Comparison of ENCODE assay signal across 8 mouse cellular contexts in genomic region chr8:57652456-57653055, GRCm38 (mm10). TPM values are rescaled to one million over a fixed set of nuclear protein-coding genes. Genes with fewer than 3 reads are reported as not detected.
DNase-seq lines count a peak whose midpoint lies in the region; ATAC-seq and TF ChIP-seq lines count a peak whose summit lies in the region.

Galnt7 (minus strand) TSS chr8:57653032.

- H3K27me3 ChIP-seq in E14TG2a.4 (ENCODE audit: insufficient read depth, low read length) = peaks cover 44% of the 10 kb centered on the region
- no peaks in the 10 kb centered on the region for H3K27me3 ChIP-seq in forebrain, embryonic 15.5 days
- no peaks in the 10 kb centered on the region for H3K27me3 ChIP-seq in lung, embryonic 16.5 days (ENCODE audit: control insufficient read depth, insufficient read depth, low read depth, low read length)

- intact Hi-C loops in heart, postnatal 36 days (cut with DNase I) = loop anchor here (1.0 to 10.0 kb wide), 5 partner anchors 26 to 298 kb away; no protein-coding TSS in a partner anchor

- H3K9me3 ChIP-seq in E14TG2a.4 (ENCODE audit: low read length) = no peaks in the 10 kb centered on the region
- no peaks in the 10 kb centered on the region for H3K9me3 ChIP-seq in forebrain, embryonic 15.5 days
- no peaks in the 10 kb centered on the region for H3K9me3 ChIP-seq in lung, embryonic 16.5 days (ENCODE audit: control insufficient read depth, low read length)

- H3K36me3 ChIP-seq in E14TG2a.4 (ENCODE audit: insufficient read depth, low read length) = no peaks in the 10 kb centered on the region
- no peaks in the 10 kb centered on the region for H3K36me3 ChIP-seq in forebrain, embryonic 15.5 days
- H3K36me3 ChIP-seq in lung, embryonic 16.5 days (ENCODE audit: control insufficient read depth, insufficient read depth, low read length) = no peaks in the 10 kb centered on the region

- WGBS in forebrain, embryonic 15.5 days = 0% methylated on average over 25 of the region's 74 CpGs
- WGBS in lung, embryonic 16.5 days = under 1% methylated on average over 37 of the region's 74 CpGs

- peak within 1 kb of the TSS; percentile 82 for H3K4me2 ChIP-seq in forebrain, embryonic 15.5 days (replicated peaks)
- H3K4me2 ChIP-seq in lung, embryonic 16.5 days (ENCODE audit: low read depth, low read length) = peak within 1 kb of the TSS; percentile 93

- peak; percentile 91 for ATAC-seq in forebrain, embryonic 15.5 days (replicated peaks)
- peak; percentile 92 for ATAC-seq in lung, embryonic 16.5 days (ENCODE audit: low read depth)

- H3K4me3 ChIP-seq in E14TG2a.4 (replicated peaks; ENCODE audit: low read length) = peak within 1 kb of the TSS; percentile 90
- H3K4me3 ChIP-seq in forebrain, embryonic 15.5 days = peak within 1 kb of the TSS; percentile 92
- H3K4me3 ChIP-seq in layer of hippocampus, adult 2 months = peak within 1 kb of the TSS; percentile 93
- peak within 1 kb of the TSS; percentile 89 for H3K4me3 ChIP-seq in lung, embryonic 16.5 days (ENCODE audit: low read length)

- TF ChIP-seq CTCF in E14TG2a.4 (conservative IDR thresholded peaks at IDR 0.05; ENCODE audit: low read length) = no peak
- no peak for TF ChIP-seq CTCF in layer of hippocampus, adult 2 months (conservative IDR thresholded peaks at IDR 0.05)

- peak within 1 kb of the TSS; percentile 93 for H3K9ac ChIP-seq in forebrain, embryonic 15.5 days (replicated peaks)
- peak within 1 kb of the TSS; percentile 95 for H3K9ac ChIP-seq in lung, embryonic 16.5 days (ENCODE audit: low read length)

- peak; percentile 39 for DNase-seq in c-Kit-positive CD71-negative TER-119-negative erythroid progenitor cells, embryonic 14.5 days (ENCODE audit: low read depth)
- peak; percentile 72 to 76 for DNase-seq in heart, postnatal 36 days
- peak in 1 of 2 experiments; percentile 36 for DNase-seq in layer of hippocampus, adult 2 months (ENCODE audit: low spot score in 2 of 2)
- peak; percentile 59 for DNase-seq in ovary, adult 18-20 months (ENCODE audit: low spot score)
- DNase-seq in thymus, postnatal 0 days (ENCODE audit: low spot score) = peak; percentile 70

- peak within 1 kb of the TSS; percentile 87 for H3K27ac ChIP-seq in forebrain, embryonic 15.5 days (replicated peaks)
- H3K27ac ChIP-seq in layer of hippocampus, adult 2 months = peak within 1 kb of the TSS; percentile 94
- H3K27ac ChIP-seq in lung, embryonic 16.5 days (ENCODE audit: low read length) = peak within 1 kb of the TSS; percentile 96

- H3K4me1 ChIP-seq in E14TG2a.4 (replicated peaks; ENCODE audit: low read depth, low read length) = peaks cover 15% of the 10 kb centered on the region
- peaks cover 16% of the 10 kb centered on the region for H3K4me1 ChIP-seq in forebrain, embryonic 15.5 days
- H3K4me1 ChIP-seq in lung, embryonic 16.5 days (replicated peaks; ENCODE audit: control insufficient read depth, insufficient read depth, low read length) = peaks cover 3% of the 10 kb centered on the region

RNA-seq across cellular contexts. Expression of gene Galnt7, which starts in this region (rescaled TPM):
- polyA plus RNA-seq in forebrain, embryonic 15.5 days (2015; fragmentation: Nextera tagmentation; extraction: Ambion mirVana) = 9.5 and 10.1 TPM in 2 replicates
- 1 to 10 TPM; 3.9 to 5.9 TPM for total RNA-seq in heart, postnatal 36 days (2021)
- total RNA-seq in layer of hippocampus, adult 2 months (2021) = 10 to 100 TPM in 1 of 2 experiments, 1 to 10 TPM in 1; 9.7 to 11.4 TPM
- 9.6 and 11.2 TPM in 2 replicates for polyA plus RNA-seq in lung, embryonic 16.5 days (2015; fragmentation: Nextera tagmentation; extraction: Ambion mirVana)
- polyA plus RNA-seq in thymus, postnatal 0 days (2015; fragmentation: Nextera tagmentation; extraction: Ambion mirVana) = 25.3 and 27.0 TPM in 2 replicates
